Mouse (Mus musculus) neural tube, embryonic 10.5 days (tissue): Measurements from ENCODE around the gene Ccdc149.
A peak's percentile ranks its signal among the peaks of the same experiment; 100 is the strongest.

Experiments used
- DNase-seq: peaks from one replicate; pipeline ENCODE4 v3.0.0-alpha.2; 2017; ENCODE audit warnings: low spot score; ENCODE audit errors: extremely low spot score

Gene Ccdc149

DNA sequence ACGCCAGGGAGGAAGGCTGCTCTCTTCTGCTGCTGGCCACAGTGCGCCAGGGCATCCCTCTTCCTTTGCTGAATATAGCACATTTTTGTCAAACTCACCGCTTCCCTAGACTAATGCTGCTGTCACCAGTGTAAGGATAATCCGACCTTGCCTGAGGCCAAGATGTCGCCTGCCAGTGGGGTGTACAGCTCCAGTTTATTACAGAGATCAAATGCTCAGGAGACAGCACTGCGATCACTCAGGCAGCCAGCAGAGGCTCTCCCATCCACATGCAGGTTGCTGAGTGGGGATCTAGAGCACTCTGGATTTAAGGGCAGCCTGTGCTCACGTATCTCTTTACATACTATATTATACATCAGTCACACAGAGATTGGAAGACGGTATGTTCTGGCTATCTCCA lies 22.1 kb downstream of the Ccdc149 start:
- no peak for DNase-seq

GRCm38 (mm10) chr5:52440278-52440677 lies 31.0 kb downstream of the Ccdc149 start:
- DNase-seq: no peak

GRCm38 (mm10) chr5:52438946-52439345 lies 32.4 kb downstream of the Ccdc149 start:
- no peak for DNase-seq

DNA sequence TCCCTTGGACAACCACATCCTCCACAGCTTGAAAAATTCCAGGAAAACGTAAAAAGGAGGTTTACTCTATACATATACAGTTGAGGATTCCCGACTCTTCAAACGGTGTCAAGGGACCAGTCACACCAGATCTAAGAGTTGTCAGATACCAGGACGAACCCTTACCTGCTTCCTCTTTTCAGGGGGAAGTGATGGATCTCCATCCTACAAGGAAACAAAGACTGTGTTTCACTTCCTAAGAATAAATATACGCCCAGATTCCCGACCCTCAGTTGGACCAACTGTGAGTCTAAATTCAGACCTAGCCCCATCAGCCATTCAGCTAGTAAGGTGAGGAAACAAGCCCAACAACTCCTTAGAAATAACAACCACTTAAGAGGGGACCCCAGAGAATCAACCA lies 35.8 kb downstream of the Ccdc149 start:
- DNase-seq: no peak

GRCm38 (mm10) chr5:52431276-52431844 lies 40.0 kb downstream of the Ccdc149 start:
- no peak for DNase-seq

DNA sequence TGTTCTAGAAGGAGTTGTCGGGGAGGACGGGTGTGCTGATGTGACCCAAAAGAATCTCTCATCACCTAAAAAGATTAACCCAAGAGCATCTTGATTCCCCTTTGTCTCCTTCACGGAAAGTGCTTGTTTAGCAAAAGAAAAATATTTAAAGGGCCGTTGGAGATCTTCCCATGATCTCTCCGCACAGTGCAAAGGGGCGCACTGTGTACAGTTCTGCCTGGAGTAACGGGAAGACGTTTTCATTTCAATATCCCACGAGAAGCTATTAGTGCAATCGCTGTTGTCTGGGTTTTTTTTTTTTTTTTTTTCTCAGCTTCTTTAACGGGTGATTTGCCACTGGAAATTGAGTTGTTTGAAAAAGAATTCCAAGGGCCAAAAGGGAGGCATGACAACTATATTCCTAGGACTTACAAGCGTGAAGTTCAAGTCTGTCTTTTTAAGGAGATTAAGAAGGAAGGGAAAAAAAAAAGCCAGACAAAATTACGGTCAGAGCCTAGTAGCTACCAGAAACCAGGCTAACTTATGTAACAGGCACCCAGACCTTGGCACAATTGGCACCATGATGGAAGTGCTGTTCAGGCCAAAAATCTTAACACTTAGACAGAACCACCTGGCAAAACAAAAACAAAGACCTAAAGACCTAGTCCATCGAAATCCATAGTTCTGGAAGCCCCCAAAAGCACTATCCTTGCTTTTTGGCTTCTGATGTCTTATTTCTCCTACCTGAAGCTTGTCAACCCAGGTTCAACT lies 41.4 kb downstream of the Ccdc149 start:
- DNase-seq: no peak

DNA sequence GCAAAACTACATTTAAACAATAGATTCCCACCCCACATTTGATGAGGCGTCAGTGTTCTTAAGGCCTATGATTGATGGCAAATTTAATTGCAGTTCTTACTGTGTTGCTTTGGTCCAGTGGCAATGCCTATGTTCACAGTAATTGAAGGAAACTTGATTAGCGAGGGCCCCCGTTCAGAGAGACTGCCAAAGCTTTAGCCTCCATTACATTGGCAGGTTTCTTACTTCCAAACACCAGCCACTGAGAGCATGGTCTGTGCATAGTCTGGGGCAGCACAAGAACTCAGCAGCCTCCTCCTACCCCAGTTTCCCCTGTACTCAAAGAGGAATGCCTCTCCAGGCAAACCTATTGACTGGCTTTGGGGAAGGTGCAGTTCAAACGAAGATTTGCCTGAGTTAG lies 42.7 kb downstream of the Ccdc149 start:
- no peak for DNase-seq

DNA sequence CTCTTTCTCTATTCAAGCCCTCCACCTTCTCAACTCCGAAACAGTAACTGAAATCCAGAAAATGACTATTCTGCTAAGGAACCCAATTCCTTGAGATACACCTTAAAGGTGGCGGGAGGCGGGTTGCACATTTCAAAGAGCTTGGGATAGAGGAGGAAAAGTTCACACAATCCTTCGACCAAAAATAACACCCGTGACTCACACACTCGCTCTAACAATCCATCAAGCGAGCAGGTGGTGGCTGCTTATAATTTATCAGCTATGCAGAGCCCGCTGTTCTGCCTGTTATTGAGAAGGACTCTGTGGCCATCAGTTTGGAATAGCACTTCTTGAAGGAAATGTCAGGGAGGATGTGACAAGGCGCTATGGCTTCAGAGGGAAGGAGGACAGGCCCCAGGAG lies 45.5 kb downstream of the Ccdc149 start:
- no peak for DNase-seq

DNA sequence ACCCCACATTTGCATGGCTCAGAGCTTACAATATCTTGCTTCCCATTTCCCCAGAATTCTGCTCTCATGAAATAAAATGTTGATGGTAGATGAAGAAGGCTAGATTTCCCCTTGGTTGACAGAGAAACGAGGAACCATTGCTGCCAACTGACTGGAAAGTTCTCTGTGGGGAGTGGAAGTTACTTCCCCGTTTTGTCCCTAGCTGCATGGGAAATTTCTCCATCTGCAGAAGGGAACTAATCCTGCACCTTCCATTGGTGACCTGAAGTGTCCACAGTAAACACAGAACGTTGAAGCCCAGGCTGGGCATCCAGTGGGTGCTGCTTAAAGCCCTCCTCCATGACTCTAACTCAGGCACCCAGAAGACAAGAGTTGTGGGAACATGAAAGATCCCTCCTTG lies 47.4 kb downstream of the Ccdc149 start:
- no peak for DNase-seq

DNA sequence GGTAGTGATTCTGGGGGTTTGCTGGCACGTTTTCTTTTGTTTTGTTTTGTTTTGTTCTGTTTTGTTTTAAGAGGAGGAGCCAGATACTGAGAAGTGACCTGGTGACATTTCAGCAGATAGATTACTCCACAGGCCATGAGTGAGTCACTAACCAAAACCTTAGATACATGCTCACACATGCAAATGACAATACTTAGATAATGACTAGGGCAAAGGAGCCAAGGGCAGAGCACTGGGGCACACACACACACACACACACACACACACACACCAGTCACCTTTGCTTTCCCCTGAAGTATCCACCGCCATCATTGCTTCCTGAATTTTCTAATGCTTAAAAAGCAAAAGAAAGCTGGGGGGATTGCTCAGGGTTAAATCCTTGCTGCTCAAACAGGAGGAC lies 54.8 kb downstream of the Ccdc149 start:
- DNase-seq: no peak

DNA sequence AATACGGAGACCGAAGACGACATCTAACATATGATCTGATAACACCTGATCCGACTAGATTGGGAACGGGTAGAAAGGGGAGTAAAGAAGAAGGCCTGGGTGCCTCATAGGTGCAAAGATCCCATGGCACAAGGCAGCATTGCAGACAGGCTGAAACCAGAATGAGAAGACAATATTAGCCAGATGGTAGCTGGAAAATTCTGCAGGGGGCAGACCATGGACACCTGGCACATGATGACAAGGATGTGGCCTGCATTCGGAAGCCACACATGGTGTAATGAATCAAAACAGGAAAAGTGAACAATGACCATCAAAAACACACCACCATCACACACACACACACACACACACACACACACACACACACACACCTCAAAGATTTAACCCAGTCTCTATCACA lies 55.4 kb downstream of the Ccdc149 start:
- no peak for DNase-seq

DNA sequence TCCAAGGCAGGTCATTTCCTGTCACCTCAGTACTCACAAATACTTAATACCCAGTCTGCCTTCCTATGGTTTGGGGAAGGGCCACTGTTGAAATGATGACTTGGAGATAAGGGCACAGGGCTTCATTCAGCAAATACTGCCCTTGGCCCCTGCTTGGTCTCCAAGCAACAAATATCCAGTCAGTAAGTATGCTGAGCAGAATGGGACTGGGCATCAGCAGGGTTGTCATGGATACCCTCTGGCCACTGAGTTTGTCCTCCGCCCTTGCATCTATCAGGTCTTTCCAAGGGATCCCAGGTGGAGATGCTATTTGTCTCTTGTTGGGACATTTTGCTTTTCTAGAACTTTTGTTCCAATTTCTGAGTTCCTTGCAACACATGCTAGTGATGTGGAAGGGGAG lies 56.1 kb downstream of the Ccdc149 start:
- DNase-seq: no peak

GRCm38 (mm10) chr5:52411567-52411966 lies 59.8 kb downstream of the Ccdc149 start:
- DNase-seq: peak; percentile 51

DNA sequence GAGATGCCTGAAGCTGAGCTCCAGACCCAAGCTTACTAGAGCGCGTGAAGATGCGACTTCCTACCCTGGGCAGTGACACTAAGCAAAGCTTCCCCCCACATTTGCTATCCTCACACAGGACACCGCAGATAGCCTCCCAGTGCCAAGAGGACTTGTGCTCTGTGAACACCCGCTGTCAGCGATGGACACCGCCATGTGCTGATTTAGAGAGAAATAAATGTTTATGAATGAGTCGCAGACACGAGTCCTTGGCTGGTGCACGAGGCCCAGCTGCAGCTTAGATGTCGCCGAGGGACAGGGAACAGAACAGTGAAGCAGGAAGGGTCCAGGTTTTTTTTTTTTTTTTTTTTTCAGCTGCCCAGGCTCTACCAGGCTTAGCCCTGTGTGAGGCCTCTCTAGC lies 61.1 kb downstream of the Ccdc149 start:
- DNase-seq: no peak

- no peak for DNase-seq
These were observed 62.5 kb downstream of the Ccdc149 start for GRCm38 (mm10) chr5:52408668-52409315.

- no peak for DNase-seq
These were observed 66.9 kb downstream of the Ccdc149 start for GRCm38 (mm10) chr5:52404373-52404772.

- no peak for DNase-seq
These were observed 77.6 kb downstream of the Ccdc149 start for GRCm38 (mm10) chr5:52393756-52394155.

GRCm38 (mm10) chr5:52391471-52391870 lies 79.8 kb downstream of the Ccdc149 start:
- DNase-seq: no peak

DNA sequence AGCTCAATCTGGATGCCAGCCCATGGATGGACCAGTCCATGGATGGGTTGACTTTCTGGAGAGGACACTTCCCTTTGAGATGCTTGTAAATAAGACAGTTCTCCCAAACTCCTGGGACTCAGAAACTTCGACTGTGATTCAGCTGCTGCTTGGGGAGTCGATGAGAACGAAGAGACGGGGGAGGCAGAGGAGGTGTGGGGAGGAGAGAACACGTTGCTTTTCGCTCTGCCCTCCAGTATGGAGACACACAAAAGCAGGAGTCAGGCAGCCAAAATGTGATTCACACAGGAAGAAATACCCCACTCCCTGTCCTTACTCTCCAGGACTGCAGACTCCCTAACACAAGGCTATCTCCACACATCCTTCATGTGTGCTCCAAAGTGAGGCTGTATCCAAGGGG lies 80.9 kb downstream of the Ccdc149 start:
- no peak for DNase-seq

- DNase-seq: no peak
These were observed 83.1 kb downstream of the Ccdc149 start for GRCm38 (mm10) chr5:52388092-52388749.

DNA sequence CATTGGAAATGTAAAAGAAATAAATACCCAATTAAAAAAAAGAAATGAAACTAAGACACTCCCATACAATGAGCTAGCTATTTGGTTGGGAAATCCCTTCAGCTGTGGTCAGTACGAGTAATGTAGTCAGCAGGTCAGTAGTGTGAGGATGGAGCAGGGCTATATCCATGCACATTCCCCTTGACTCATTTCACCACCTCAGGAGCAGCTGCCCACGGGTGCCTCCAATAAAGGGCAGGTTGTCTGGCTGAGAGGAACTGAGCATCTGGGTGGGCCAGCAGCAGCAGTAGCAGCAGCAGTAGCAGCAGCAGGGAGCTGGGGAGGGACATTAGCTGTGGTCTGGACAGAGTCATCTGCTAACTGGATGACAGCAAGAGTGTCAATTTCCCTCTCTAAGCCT lies 85.3 kb downstream of the Ccdc149 start:
- DNase-seq: no peak

- DNase-seq: no peak
These were observed 87.6 kb downstream of the Ccdc149 start for GRCm38 (mm10) chr5:52383748-52384147.
